Mouse (Mus musculus) adrenal gland, adult (tissue): Measurements from ENCODE around the gene Sesn3.
A peak's percentile ranks its signal among the peaks of the same experiment; 100 is the strongest.
"Not testable (repeated sequence)": the region's sequence is repeated elsewhere in the genome, so short reads cannot be mapped to it uniquely, and the experiment has no call there.

Experiments used
- DNase-seq, 2 experiments: peaks; one replicate each; pipeline ENCODE4 v3.0.0; 2022 to 2023; ENCODE audit warnings: low spot score in 1 of 2; ENCODE audit not compliant: inconsistent age in 2 of 2

Sesn3 gene

GRCm38 (mm10) chr9:14277365-14277991, 2.6 kb downstream of the Sesn3 start:
- DNase-seq, result peak in 1 of 2 experiments; percentile 70

DNA sequence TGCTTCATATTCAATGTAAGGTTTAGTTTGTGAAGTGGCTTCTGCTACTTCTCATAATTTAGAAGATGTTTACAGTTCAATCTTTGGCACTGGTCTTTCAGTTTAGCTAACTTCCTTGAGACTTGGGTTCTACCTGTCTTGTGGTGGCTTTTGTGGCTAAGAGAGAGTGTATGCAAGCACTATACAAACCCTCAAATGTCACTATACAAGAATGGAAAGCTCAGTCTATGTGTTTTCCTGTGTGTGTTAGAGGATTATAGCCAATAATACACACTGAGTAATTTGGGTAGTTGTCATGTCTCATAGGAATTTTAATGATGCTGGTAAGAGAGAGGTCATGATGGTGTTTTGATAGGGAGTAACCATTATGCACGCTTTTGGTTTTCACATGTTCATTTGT, 5.8 kb downstream of the Sesn3 start:
- DNase-seq, result no peak

DNA sequence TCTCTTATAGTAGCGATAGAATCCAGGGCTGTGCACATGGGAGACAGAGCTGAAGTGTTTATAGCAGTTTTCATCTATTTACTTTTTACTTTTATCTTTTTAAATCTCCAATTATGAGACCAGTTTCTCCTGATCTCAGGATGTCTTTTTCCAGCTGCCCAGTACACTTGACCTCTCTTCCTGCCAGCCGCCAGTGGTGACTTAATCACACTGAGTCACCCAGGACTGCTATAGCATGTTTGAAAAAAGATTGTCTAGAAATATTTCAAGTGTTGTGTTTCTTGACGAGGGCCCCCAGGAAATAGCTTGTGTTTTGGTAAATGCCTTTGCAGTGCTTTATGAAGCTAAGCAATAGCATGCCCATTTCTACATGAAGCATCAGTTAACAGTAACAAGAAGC, 10.2 kb downstream of the Sesn3 start:
- DNase-seq, result peak; percentile 65 to 81

DNA sequence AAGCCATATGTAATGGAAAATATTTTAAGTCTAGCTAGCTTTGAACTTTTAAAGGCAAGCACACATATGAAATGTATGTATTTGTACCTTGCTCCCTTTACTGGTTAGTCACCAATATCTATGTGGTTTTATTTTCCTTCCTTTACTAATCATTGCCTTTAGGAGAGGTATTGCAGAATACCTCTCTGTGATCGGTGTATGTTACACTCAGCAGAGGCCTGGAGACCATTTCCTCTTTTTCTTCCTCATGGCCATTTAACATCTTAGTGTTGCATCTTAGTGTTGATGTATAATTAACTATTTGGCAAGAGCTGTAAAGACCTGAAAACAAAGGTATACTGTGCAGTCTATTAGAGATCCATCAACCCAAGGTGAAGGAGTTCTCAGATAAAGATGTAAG, 12.4 kb downstream of the Sesn3 start:
- no peak for DNase-seq

DNA sequence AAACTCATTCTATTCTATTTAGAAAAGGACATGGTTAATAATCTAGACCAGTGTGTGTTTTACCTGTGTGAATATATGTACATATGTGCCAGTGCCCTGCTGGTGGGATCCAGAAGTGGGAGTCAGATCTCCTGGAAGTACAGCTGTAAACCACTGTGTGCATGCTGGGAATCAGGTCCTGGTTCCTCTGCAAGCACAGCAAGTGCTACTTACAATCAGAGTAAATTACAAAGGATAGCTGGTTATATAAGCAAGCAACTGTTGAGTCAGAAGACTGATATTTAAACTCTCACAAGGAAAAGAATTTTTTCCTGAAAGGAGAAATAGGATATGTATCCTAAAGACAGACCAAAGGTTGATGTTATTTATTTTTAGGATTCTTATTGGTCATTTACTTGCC, 13.6 kb downstream of the Sesn3 start:
- DNase-seq, result peak in 1 of 2 experiments; percentile 16

GRCm38 (mm10) chr9:14293866-14294265, 19.0 kb downstream of the Sesn3 start:
- no peak for DNase-seq

- DNase-seq, result no peak
These were observed 21.0 kb downstream of the Sesn3 start for GRCm38 (mm10) chr9:14295680-14296440.

- no peak for DNase-seq
These were observed 22.3 kb downstream of the Sesn3 start for GRCm38 (mm10) chr9:14297204-14297603.

- no peak for DNase-seq
These were observed 25.0 kb downstream of the Sesn3 start for GRCm38 (mm10) chr9:14299819-14300218.

- DNase-seq, result no peak
These were observed 25.9 kb downstream of the Sesn3 start for GRCm38 (mm10) chr9:14300795-14301194.

GRCm38 (mm10) chr9:14304262-14304968, 29.5 kb downstream of the Sesn3 start:
- DNase-seq, result no peak

GRCm38 (mm10) chr9:14307341-14307740, 32.5 kb downstream of the Sesn3 start:
- DNase-seq, result no peak

DNA sequence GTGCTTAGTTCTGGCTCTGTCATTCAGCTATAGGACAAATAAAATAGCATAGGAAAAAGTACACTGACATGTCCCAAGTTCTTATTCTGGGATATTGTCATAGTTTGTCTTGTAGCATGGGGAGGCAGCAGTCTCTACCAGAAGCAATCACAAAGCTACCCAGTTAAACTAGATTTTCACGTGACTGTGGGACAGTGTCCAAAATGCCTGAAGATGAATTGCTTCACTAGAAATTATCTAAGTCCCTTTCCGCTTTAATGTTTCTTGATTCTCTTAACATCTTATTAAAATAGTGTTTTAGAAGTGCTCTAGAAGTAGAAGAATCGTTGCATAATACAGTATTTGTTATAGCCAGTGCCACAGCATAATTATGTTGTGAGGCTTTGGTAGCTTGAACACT, 39.1 kb downstream of the Sesn3 start:
- no peak for DNase-seq

DNA sequence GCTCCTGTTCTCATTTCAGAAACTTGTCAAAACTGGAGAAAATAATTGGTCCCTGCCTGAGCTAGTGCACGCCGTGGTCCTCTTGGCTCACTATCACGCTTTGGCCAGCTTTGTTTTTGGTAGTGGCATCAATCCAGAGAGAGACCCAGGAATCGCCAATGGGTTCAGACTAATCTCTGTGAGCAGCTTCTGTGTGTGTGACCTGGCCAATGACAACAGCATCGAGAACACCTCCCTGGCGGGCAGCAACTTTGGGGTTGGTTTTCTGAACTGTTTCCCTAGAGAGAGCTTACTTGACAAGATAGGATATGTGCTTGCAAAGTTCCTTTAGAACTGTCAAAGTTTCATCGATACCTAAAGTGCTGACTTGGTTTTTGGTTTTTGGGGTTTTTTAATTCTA, 39.6 kb downstream of the Sesn3 start:
- no peak for DNase-seq

- DNase-seq, result no peak
These were observed 41.8 kb downstream of the Sesn3 start for GRCm38 (mm10) chr9:14316618-14317017.

DNA sequence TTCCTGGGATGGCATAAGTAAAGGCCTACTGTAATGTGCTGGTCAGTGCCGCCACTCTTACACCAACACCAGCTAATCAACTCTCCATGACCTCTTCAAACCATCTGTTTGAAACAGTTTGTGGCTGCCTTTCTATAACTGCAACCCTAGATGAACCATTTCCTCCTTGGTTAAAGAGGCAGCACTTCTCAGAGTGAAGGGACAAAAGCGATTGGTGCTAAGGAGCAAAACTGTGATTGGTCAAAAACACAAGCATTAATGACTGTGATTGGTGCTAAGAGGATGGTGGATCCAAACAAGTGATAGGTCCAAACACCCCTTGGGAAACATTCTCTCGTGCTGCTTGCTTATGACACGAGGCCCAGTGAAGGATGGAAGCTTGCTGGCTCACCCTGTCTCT, 61.0 kb downstream of the Sesn3 start:
- DNase-seq, result no peak

GRCm38 (mm10) chr9:14336901-14337300, 62.0 kb downstream of the Sesn3 start:
- DNase-seq, result no peak

DNA sequence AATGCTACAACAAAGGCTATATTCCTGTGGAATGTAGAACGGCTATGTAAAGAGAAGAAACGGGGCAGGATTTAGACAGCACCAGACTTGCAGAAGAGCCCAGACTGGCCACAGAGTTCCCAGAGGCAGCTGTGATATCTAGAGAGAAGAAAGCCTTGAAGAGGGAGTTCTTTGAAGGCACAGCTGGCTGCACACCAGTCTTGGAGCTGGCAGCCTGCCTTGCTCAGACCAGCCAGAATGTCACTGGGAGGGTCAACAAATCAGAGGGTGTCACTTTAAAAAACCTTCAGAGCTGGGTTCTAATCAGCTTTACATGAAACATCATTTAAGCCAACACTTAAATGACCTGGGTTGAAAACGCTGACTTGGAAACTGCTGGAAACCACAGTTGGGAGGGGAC, 63.8 kb downstream of the Sesn3 start:
- DNase-seq, result peak; percentile 53 to 74

- peak; percentile 55 to 88 for DNase-seq
These were observed 67.3 kb downstream of the Sesn3 start for GRCm38 (mm10) chr9:14342041-14342668.

DNA sequence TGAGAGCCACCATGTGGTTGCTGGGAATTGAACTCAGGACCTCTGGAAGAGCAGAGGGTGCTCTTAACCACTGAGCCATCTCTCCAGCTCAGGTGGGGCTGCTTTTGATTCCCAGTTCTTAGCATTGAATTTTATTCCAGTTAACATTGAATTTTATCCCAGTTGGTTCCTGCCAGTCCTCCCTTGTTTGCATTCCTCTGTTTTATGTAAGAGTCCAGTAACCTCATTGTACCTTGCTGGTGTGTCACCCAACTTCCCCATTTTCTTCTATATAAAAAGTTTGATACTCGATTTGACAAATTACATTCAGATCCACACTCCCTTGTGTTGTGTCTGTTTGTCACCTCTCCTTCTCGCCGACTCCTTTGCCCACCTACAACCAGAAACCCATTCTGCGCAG, 71.0 kb downstream of the Sesn3 start:
- DNase-seq, result not testable (repeated sequence)

- peak in 1 of 2 experiments; percentile 62 for DNase-seq
These were observed 73.5 kb downstream of the Sesn3 start for GRCm38 (mm10) chr9:14348416-14348815.

DNA sequence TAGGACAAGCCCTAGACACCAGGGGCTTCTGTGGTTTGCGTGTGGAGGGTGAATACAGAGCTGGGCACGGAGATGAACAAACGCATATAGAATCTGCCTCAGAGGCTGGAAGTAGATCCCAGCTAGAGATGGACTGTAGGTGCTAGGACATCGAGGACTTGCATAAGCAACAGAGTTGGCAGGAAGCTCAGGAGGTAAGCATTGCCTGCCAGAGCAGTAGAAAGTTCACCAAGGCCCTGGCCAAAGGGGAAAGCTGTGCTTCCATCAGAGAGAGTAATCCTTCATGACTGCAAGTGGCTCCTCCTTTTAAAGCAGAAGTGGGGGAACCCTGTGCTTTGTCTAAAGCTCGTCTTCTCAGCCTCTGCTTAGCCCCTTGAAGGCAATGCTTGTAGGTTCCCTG, 74.5 kb downstream of the Sesn3 start:
- peak in 1 of 2 experiments; percentile 39 for DNase-seq
